ENCODE assay signal across 7 mouse cellular contexts in the genomic region with DNA sequence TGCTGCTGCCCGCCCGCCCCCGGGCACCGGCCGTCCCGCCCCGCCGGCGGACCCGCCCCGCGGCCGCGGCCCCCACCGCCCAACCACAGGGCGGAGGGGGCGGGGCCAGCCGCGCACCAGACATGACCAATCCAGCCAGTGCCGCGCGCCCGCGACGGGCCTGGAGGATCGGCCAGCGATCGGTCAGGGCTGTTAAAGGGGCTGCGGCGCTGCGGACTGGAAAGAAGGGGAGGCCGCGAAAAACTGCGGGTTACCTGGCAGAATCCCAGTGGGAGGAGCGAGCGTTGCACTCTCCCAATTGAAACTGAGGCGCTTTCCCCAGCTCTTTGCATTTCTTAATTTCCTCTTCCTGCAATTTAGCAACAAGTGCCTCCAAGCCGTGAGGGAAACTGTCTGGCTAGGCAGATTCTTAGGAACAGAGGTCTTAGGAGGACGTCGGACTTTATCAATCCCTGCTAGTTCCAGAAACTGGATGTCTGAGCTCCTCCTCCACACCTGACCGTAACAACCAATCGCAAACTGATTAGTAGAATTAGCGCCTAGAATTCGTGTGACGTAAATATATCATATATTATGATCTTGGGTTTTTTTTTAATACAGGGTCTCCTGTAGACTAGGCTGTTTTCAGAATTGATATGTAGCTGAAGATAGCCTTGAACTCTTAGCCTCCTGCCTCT. TPM values are rescaled to one million over a fixed set of nuclear protein-coding genes. Genes with fewer than 3 reads are reported as not detected.
DNase-seq lines count a peak whose midpoint lies in the region; ATAC-seq lines count a peak whose summit lies in the region.

Gene Tex2 (minus strand): TSS at position 463 of the 677 bp plus-strand sequence.

- peak within 1 kb of the TSS; percentile 84 for H3K4me3 ChIP-seq in intestine, embryonic 14.5 days (ENCODE audit: low read depth, low read length)

- intact Hi-C loops in left cerebral cortex, postnatal 14 days (cut with DNase I): loop anchor here (5.0 to 10.0 kb wide), 3 partner anchors 51 to 338 kb away; partner anchors contain the start of genes Smarcd2 and Tcam1

- H3K27ac ChIP-seq in intestine, embryonic 14.5 days (ENCODE audit: low read depth): peak within 1 kb of the TSS; percentile 73; the same call in 1 of the 2 replicates

- no peaks in the 10 kb centered on the region for H3K27me3 ChIP-seq in intestine, embryonic 14.5 days (replicated peaks; ENCODE audit: control insufficient read depth, insufficient read depth, low read length)

- no peaks in the 10 kb centered on the region for H3K9me3 ChIP-seq in intestine, embryonic 14.5 days (ENCODE audit: control insufficient read depth, low read length)

- peaks cover 13% of the 10 kb centered on the region for H3K4me1 ChIP-seq in intestine, embryonic 14.5 days (replicated peaks; ENCODE audit: control insufficient read depth, insufficient read depth, low read length)

- peak; percentile 98 for ATAC-seq in intestine, embryonic 14.5 days (replicated peaks; ENCODE audit: low FRiP score, low TSS enrichment, low read depth)

- peak within 1 kb of the TSS; percentile 81 for H3K9ac ChIP-seq in intestine, embryonic 14.5 days (ENCODE audit: low read length)

- no peaks in the 10 kb centered on the region for H3K36me3 ChIP-seq in intestine, embryonic 14.5 days (ENCODE audit: control insufficient read depth, insufficient read depth, low read length)

- peak; percentile 99 for DNase-seq in adrenal gland, adult (ENCODE audit: inconsistent age in 2 of 2, low spot score in 1 of 2)
- DNase-seq in embryo, embryonic 10.5 days (ENCODE audit: low spot score): peak; percentile 96
- DNase-seq in gastrocnemius, postnatal 25 days: peak; percentile 97
- peak; percentile 89 for DNase-seq in intestine, embryonic 14.5 days (ENCODE audit: low spot score)
- DNase-seq in left cerebral cortex, postnatal 14 days (ENCODE audit: low spot score in 2 of 2): peak; percentile 97 to 98
- peak; percentile 94 for DNase-seq in mesoderm, embryonic 11.5 days (ENCODE audit: low read depth, low spot score)
- peak; percentile 95 to 97 for DNase-seq in right cerebral cortex, postnatal 36 days (ENCODE audit: low spot score in 2 of 2)

- under 1% methylated on average over 45 of the region's 45 CpGs for WGBS in intestine, embryonic 14.5 days

- H3K4me2 ChIP-seq in intestine, embryonic 14.5 days (ENCODE audit: low read length): peak within 1 kb of the TSS; percentile 96

RNA-seq across cellular contexts. Expression of gene Tex2, which starts in this region (rescaled TPM):
- total RNA-seq in gastrocnemius, postnatal 25 days (2021): 10 to 100 TPM; 51.9 to 56.2 TPM
- polyA plus RNA-seq in intestine, embryonic 14.5 days (2014; fragmentation: Nextera tagmentation; extraction: Ambion mirVana): 8.9 and 11.6 TPM in 2 replicates
- total RNA-seq in left cerebral cortex, postnatal 14 days (2021): 100 to 1,000 TPM in 1 of 2 experiments, 10 to 100 TPM in 1; 98.0 to 102 TPM

Comparison
In these comparisons a context has a peak if more than half of its experiments do, and no peak if none do; other contexts are left out.
1. Peak in every context shown above with its lines: DNase-seq, ATAC-seq, H3K4me3 ChIP-seq and H3K27ac ChIP-seq.